Mouse (Mus musculus): ENCODE measurements around the gene Slc9a8. TPM values are rescaled to one million over a fixed set of nuclear protein-coding genes. Genes with fewer than 3 reads are reported as not detected.

The Slc9a8 gene
- total and polyA plus RNA-seq, 3 experiments = 21.7 to 26.1 (median 23.6) TPM

DNA sequence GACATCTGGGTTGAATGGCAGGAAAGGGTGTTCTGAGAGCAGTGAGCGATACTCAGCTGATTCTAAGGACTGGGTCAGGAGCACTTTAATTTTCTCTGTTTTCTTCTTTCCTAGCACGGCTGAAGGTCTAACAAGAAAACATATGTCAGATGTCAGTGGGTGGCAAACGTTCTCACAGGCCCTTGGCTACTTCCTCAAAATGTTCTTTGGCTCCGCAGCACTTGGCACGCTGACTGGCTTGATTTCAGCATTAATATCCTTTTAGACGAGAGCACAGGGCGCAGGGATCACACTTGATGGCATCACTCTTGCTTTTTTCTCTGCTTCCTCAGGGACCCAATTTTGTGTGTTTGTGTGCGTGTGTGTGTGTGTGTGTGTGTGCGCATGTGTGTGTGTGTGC lies 35.7 kb downstream of the Slc9a8 start:
- intact Hi-C loops (cut with DNase I) = no loop called here
- H3K79me2 ChIP-seq (replicated peaks; ENCODE audit: control insufficient read depth, insufficient read depth, low read length) = no peaks in the 10 kb centered on the region
- H3K27ac ChIP-seq = no peak overlapping the region
- H3K36me3 ChIP-seq (ENCODE audit: control insufficient read depth, insufficient read depth, low read length) = no peaks in the 10 kb centered on the region
- 84% methylated on average over 9 of the region's 9 CpGs for WGBS
- H3K4me3 ChIP-seq = no peak overlapping the region
- no peaks in the 10 kb centered on the region for H3K27me3 ChIP-seq (ENCODE audit: control insufficient read depth, insufficient read depth, low read length)
- TF ChIP-seq POLR2A (IDR thresholded peaks at IDR 0.05; ENCODE audit: insufficient read depth, low read depth, low read length) (no peak), CTCF (IDR thresholded peaks at IDR 0.05) (no peak), EP300 (IDR thresholded peaks at IDR 0.05; ENCODE audit: insufficient read depth, low read depth, low read length) (no peak)
- H3K4me1 ChIP-seq (ENCODE audit: control insufficient read depth, insufficient read depth, low read length) = no peaks in the 10 kb centered on the region
- no peak overlapping the region for H3K9ac ChIP-seq (ENCODE audit: low read depth, low read length)
- no peak for DNase-seq

- Histone ChIP-seq H3K36me3 (ENCODE audit: control insufficient read depth, insufficient read depth, low read length) (no peaks in the 10 kb centered on the region), H3K4me1 (ENCODE audit: control insufficient read depth, insufficient read depth, low read length) (no peaks in the 10 kb centered on the region), H3K27ac (no peak overlapping the region), H3K4me3 (no peak overlapping the region), H3K79me2 (replicated peaks; ENCODE audit: control insufficient read depth, insufficient read depth, low read length) (no peaks in the 10 kb centered on the region), H3K27me3 (ENCODE audit: control insufficient read depth, insufficient read depth, low read length) (no peaks in the 10 kb centered on the region), H3K9ac (ENCODE audit: low read depth, low read length) (no peak overlapping the region)
- WGBS = 62% methylated on average over 3 of the region's 3 CpGs
- no peak for DNase-seq
- no peak for TF ChIP-seq EP300 (IDR thresholded peaks at IDR 0.05; ENCODE audit: insufficient read depth, low read depth, low read length)
- intact Hi-C loops (cut with DNase I) = no loop called here
Observed at GRCm38 (mm10) chr2:167458548-167458947, 37.0 kb downstream of the Slc9a8 start.

- no peak overlapping the region for H3K27ac ChIP-seq
- H3K4me1 ChIP-seq (ENCODE audit: control insufficient read depth, insufficient read depth, low read length) = no peaks in the 10 kb centered on the region
- no peak for DNase-seq
- no peaks in the 10 kb centered on the region for H3K36me3 ChIP-seq (ENCODE audit: control insufficient read depth, insufficient read depth, low read length)
- H3K4me3 ChIP-seq = no peak overlapping the region
- H3K9ac ChIP-seq (ENCODE audit: low read depth, low read length) = no peak overlapping the region
- no peaks in the 10 kb centered on the region for H3K79me2 ChIP-seq (replicated peaks; ENCODE audit: control insufficient read depth, insufficient read depth, low read length)
- H3K27me3 ChIP-seq (ENCODE audit: control insufficient read depth, insufficient read depth, low read length) = no peaks in the 10 kb centered on the region
- TF ChIP-seq POLR2A (IDR thresholded peaks at IDR 0.05; ENCODE audit: insufficient read depth, low read depth, low read length) (no peak), CTCF (IDR thresholded peaks at IDR 0.05) (no peak), EP300 (IDR thresholded peaks at IDR 0.05; ENCODE audit: insufficient read depth, low read depth, low read length) (no peak)
- WGBS = 93% methylated on average over 6 of the region's 6 CpGs
- intact Hi-C loops (cut with DNase I) = no loop called here
Observed at GRCm38 (mm10) chr2:167459071-167459865, 37.8 kb downstream of the Slc9a8 start.

DNA sequence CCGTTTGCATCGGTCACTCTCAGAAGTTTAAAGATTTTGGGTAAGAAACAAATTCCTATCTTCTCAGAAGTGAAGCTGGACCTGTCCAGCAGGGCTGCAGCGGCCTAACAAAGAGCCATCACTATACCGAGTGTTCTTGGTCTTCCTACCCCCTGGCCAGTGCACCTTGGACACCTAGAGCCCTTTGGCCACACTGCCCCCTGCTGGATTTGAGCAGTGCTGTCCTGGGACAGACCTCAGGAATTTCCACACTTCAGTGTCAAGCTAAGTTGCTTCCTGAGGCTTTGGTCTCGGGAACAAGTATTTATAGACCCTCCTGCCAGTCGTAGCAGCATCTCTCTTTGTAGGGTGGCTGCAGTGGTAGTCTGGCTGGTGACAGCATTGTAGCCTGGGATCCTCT lies 41.4 kb downstream of the Slc9a8 start:
- TF ChIP-seq EP300 (IDR thresholded peaks at IDR 0.05; ENCODE audit: insufficient read depth, low read depth, low read length) (0 out of 2 replicates have a peak, but pooled peaks have one; percentile 28), CTCF (IDR thresholded peaks at IDR 0.05) (peak; percentile 97), POLR2A (IDR thresholded peaks at IDR 0.05; ENCODE audit: insufficient read depth, low read depth, low read length) (no peak)
- DNase-seq = peak; percentile 50 to 69
- WGBS = 45% methylated on average over 6 of the region's 6 CpGs

DNA sequence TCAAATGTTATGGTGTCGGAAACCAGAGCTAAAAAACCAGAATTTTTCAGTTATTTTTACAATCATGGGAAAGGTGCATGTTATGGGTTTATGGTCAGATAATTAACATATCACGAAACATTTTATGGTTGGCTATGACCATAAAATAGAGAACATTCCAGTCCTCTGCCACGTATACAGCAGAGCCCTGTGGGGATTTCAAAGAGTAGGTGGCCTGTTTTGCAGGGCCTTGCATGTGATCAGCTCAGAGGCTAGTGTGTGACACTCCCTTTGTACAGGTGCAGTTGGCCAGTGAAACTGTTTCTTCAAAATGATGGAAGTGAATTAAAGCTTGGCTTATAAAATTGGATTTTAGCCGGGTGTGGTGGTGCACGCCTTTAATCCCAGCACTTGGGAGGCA lies 42.3 kb downstream of the Slc9a8 start:
- Histone ChIP-seq H3K27me3 (ENCODE audit: control insufficient read depth, insufficient read depth, low read length) (no peaks in the 10 kb centered on the region), H3K36me3 (ENCODE audit: control insufficient read depth, insufficient read depth, low read length) (no peaks in the 10 kb centered on the region), H3K27ac (no peak overlapping the region), H3K4me1 (ENCODE audit: control insufficient read depth, insufficient read depth, low read length) (no peaks in the 10 kb centered on the region), H3K79me2 (replicated peaks; ENCODE audit: control insufficient read depth, insufficient read depth, low read length) (no peaks in the 10 kb centered on the region), H3K4me3 (no peak overlapping the region), H3K9ac (ENCODE audit: low read depth, low read length) (no peak overlapping the region)
- intact Hi-C loops (cut with DNase I) = loop anchor here (1.0 to 5.0 kb wide), 3 partner anchors 42 to 242 kb away; partner anchors contain the start of gene Slc9a8
- TF ChIP-seq CTCF (IDR thresholded peaks at IDR 0.05) (no peak), POLR2A (IDR thresholded peaks at IDR 0.05; ENCODE audit: insufficient read depth, low read depth, low read length) (no peak), EP300 (IDR thresholded peaks at IDR 0.05; ENCODE audit: insufficient read depth, low read depth, low read length) (no peak)
- 91% methylated on average over 5 of the region's 5 CpGs for WGBS
- DNase-seq = no peak

More for the DNA sequence above, 41.4 kb downstream of the Slc9a8 start:
- Histone ChIP-seq H3K4me1 (ENCODE audit: control insufficient read depth, insufficient read depth, low read length) (no peaks in the 10 kb centered on the region), H3K9ac (ENCODE audit: low read depth, low read length) (no peak overlapping the region), H3K4me3 (no peak overlapping the region), H3K27ac (no peak overlapping the region), H3K36me3 (ENCODE audit: control insufficient read depth, insufficient read depth, low read length) (no peaks in the 10 kb centered on the region), H3K27me3 (ENCODE audit: control insufficient read depth, insufficient read depth, low read length) (no peaks in the 10 kb centered on the region), H3K79me2 (replicated peaks; ENCODE audit: control insufficient read depth, insufficient read depth, low read length) (no peaks in the 10 kb centered on the region)
- intact Hi-C loops (cut with DNase I) = loop anchor here (1.0 to 5.0 kb wide), 3 partner anchors 41 to 241 kb away; partner anchors contain the start of gene Slc9a8

DNA sequence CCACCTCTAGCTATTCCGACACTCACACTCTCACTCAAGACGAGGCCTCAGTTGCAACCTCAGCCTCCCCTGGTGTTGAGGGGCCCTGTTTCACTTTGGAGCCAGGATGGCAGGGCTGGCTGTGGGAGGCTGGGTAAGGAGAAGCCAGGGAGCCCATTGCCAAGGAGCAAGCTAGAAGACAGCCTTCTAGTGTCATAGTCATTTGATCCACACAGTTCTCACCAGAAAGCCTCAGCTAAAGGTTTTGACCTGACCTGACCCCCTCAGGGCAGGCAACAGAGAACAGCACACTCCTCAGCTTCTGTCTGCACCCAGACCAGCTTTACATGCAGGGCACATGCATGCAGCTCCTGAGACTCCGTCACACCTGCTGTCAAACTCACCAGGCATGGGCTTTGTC lies 44.4 kb downstream of the Slc9a8 start:
- Histone ChIP-seq H3K27me3 (ENCODE audit: control insufficient read depth, insufficient read depth, low read length) (no peaks in the 10 kb centered on the region), H3K4me3 (no peak overlapping the region), H3K27ac (no peak overlapping the region), H3K4me1 (ENCODE audit: control insufficient read depth, insufficient read depth, low read length) (no peaks in the 10 kb centered on the region), H3K79me2 (replicated peaks; ENCODE audit: control insufficient read depth, insufficient read depth, low read length) (no peaks in the 10 kb centered on the region), H3K36me3 (ENCODE audit: control insufficient read depth, insufficient read depth, low read length) (no peaks in the 10 kb centered on the region), H3K9ac (ENCODE audit: low read depth, low read length) (no peak overlapping the region)
- TF ChIP-seq CTCF (IDR thresholded peaks at IDR 0.05) = no peak
- TF ChIP-seq EP300 (IDR thresholded peaks at IDR 0.05; ENCODE audit: insufficient read depth, low read depth, low read length) = no peak
- no peak for TF ChIP-seq POLR2A (IDR thresholded peaks at IDR 0.05; ENCODE audit: insufficient read depth, low read depth, low read length)
- WGBS = 90% methylated on average over 3 of the region's 3 CpGs
- intact Hi-C loops (cut with DNase I) = no loop called here
- no peak for DNase-seq

Measured in heart, adult 2 months (tissue).